Mouse (Mus musculus): ENCODE results near the gene Ppie. TPM values are rescaled to one million over a fixed set of nuclear protein-coding genes. Genes with fewer than 3 reads are reported as not detected.

Gene Ppie
- polyA plus RNA-seq, 1 experiment from 2014 or later = 52.1 TPM

- H3K9me3 ChIP-seq (replicated peaks; ENCODE audit: control insufficient read depth, low read length, poor library complexity, severe bottlenecking) = no peaks in the 10 kb centered on the region
- H3K36me3 ChIP-seq (ENCODE audit: control insufficient read depth, insufficient read depth, low read length) = no peaks in the 10 kb centered on the region
- H3K4me1 ChIP-seq (ENCODE audit: control insufficient read depth, insufficient read depth, low read length) = no peaks in the 10 kb centered on the region
- H3K27me3 ChIP-seq (ENCODE audit: control insufficient read depth, insufficient read depth, low read depth, low read length) = no peaks in the 10 kb centered on the region
- no peak overlapping the region for H3K27ac ChIP-seq (ENCODE audit: low read length)
- WGBS = 74% methylated on average over 13 of the region's 13 CpGs
- ATAC-seq = no peak
- H3K9ac ChIP-seq (ENCODE audit: low read depth, low read length) = no peak overlapping the region
- H3K4me2 ChIP-seq (ENCODE audit: low read length) = no peak overlapping the region
- no peak overlapping the region for H3K4me3 ChIP-seq (ENCODE audit: low read depth, low read length)
Observed at GRCm38 (mm10) chr4:123083323-123083902, 56.3 kb downstream of the Ppie start.

- no peaks in the 10 kb centered on the region for H3K9me3 ChIP-seq (replicated peaks; ENCODE audit: control insufficient read depth, low read length, poor library complexity, severe bottlenecking)
- no peak overlapping the region for H3K4me2 ChIP-seq (ENCODE audit: low read length)
- 65% methylated on average over 20 of the region's 20 CpGs for WGBS
Observed at GRCm38 (mm10) chr4:123082283-123083163, 57.2 kb downstream of the Ppie start.

GRCm38 (mm10) chr4:123080791-123081190, 59.0 kb downstream of the Ppie start:
- Histone ChIP-seq H3K9ac (ENCODE audit: low read depth, low read length) (no peak overlapping the region), H3K27me3 (ENCODE audit: control insufficient read depth, insufficient read depth, low read depth, low read length) (no peaks in the 10 kb centered on the region), H3K9me3 (replicated peaks; ENCODE audit: control insufficient read depth, low read length, poor library complexity, severe bottlenecking) (no peaks in the 10 kb centered on the region), H3K4me1 (ENCODE audit: control insufficient read depth, insufficient read depth, low read length) (no peaks in the 10 kb centered on the region), H3K4me2 (ENCODE audit: low read length) (no peak overlapping the region), H3K4me3 (ENCODE audit: low read depth, low read length) (no peak overlapping the region), H3K27ac (ENCODE audit: low read length) (no peak overlapping the region), H3K36me3 (ENCODE audit: control insufficient read depth, insufficient read depth, low read length) (no peaks in the 10 kb centered on the region)
- WGBS = 45% methylated on average over 11 of the region's 13 CpGs
- ATAC-seq = no peak

More at GRCm38 (mm10) chr4:123082283-123083163, 57.2 kb downstream of the Ppie start:
- Histone ChIP-seq H3K4me3 (ENCODE audit: low read depth, low read length) (no peak overlapping the region), H3K4me1 (ENCODE audit: control insufficient read depth, insufficient read depth, low read length) (no peaks in the 10 kb centered on the region), H3K27ac (ENCODE audit: low read length) (no peak overlapping the region), H3K9ac (ENCODE audit: low read depth, low read length) (no peak overlapping the region; the same call in 1 of the 2 replicates), H3K36me3 (ENCODE audit: control insufficient read depth, insufficient read depth, low read length) (no peaks in the 10 kb centered on the region), H3K27me3 (ENCODE audit: control insufficient read depth, insufficient read depth, low read depth, low read length) (no peaks in the 10 kb centered on the region)
- peak; percentile 64; the same call in 1 of the 2 replicates for ATAC-seq

- Histone ChIP-seq H3K4me1 (ENCODE audit: control insufficient read depth, insufficient read depth, low read length) (no peaks in the 10 kb centered on the region), H3K9ac (ENCODE audit: low read depth, low read length) (no peak overlapping the region), H3K4me2 (ENCODE audit: low read length) (no peak overlapping the region), H3K9me3 (replicated peaks; ENCODE audit: control insufficient read depth, low read length, poor library complexity, severe bottlenecking) (no peaks in the 10 kb centered on the region), H3K27ac (ENCODE audit: low read length) (no peak overlapping the region), H3K36me3 (ENCODE audit: control insufficient read depth, insufficient read depth, low read length) (no peaks in the 10 kb centered on the region), H3K4me3 (ENCODE audit: low read depth, low read length) (no peak overlapping the region), H3K27me3 (ENCODE audit: control insufficient read depth, insufficient read depth, low read depth, low read length) (no peaks in the 10 kb centered on the region)
- no peak for ATAC-seq
- WGBS = 85% methylated on average over 4 of the region's 4 CpGs
Observed at GRCm38 (mm10) chr4:123078231-123078630, 61.5 kb downstream of the Ppie start.

Other genes with a start within 250 kb of the Ppie start
- 32.3 and 33.5 TPM in 2 replicates for gene Mfsd2a, start 178.8 kb downstream of the Ppie start, polyA plus RNA-seq (2015; fragmentation: Nextera tagmentation; extraction: Ambion mirVana)
- 58.9 and 68.8 TPM in 2 replicates for gene Mycl, start 144.3 kb downstream of the Ppie start, polyA plus RNA-seq (2015; fragmentation: Nextera tagmentation; extraction: Ambion mirVana)
- gene Trit1, start 123.4 kb downstream of the Ppie start, polyA plus RNA-seq (2015; fragmentation: Nextera tagmentation; extraction: Ambion mirVana) = 25.3 and 25.9 TPM in 2 replicates
- 0.44 and 0.51 TPM in 2 replicates for gene Bmp8b, start 34.8 kb downstream of the Ppie start, polyA plus RNA-seq (2015; fragmentation: Nextera tagmentation; extraction: Ambion mirVana)
- gene Oxct2b, start 23.7 kb downstream of the Ppie start, polyA plus RNA-seq (2015; fragmentation: Nextera tagmentation; extraction: Ambion mirVana) = 0.54 and 0.66 TPM in 2 replicates
- 69.3 and 76.5 TPM in 2 replicates for gene Hpcal4, start 43.3 kb upstream of the Ppie start, polyA plus RNA-seq (2015; fragmentation: Nextera tagmentation; extraction: Ambion mirVana)
- 0.15 and 0.17 TPM in 2 replicates for gene Nt5c1a, start 61.6 kb upstream of the Ppie start, polyA plus RNA-seq (2015; fragmentation: Nextera tagmentation; extraction: Ambion mirVana)
- 5.6 and 6.2 TPM in 2 replicates for gene Heyl, start 93.6 kb upstream of the Ppie start, polyA plus RNA-seq (2015; fragmentation: Nextera tagmentation; extraction: Ambion mirVana)
- gene Pabpc4, start 122.4 kb upstream of the Ppie start, polyA plus RNA-seq (2015; fragmentation: Nextera tagmentation; extraction: Ambion mirVana) = 28.1 and 29.5 TPM in 2 replicates
- gene Oxct2a, start 183.7 kb upstream of the Ppie start, polyA plus RNA-seq (2015; fragmentation: Nextera tagmentation; extraction: Ambion mirVana) = 0.15 TPM in 1 of 2 replicates, not detected in the other
- 0.21 TPM in 1 of 2 replicates, not detected in the other for gene Bmp8a, start 203.3 kb upstream of the Ppie start, polyA plus RNA-seq (2015; fragmentation: Nextera tagmentation; extraction: Ambion mirVana)

Measured in midbrain, embryonic 16.5 days (tissue).